Mouse (Mus musculus) small intestine, adult 2 months (tissue): ENCODE results near the gene Slc30a6.

Source experiments
- CTCF ChIP-seq: fragments of 200-500 bp; IDR thresholded peaks from 2 replicates; pipeline ENCODE4 v1.5.1; 2012; ENCODE audit warnings: low read depth, mild to moderate bottlenecking, control low read depth, inconsistent platforms, low read length, moderate library complexity, mixed read lengths; ENCODE audit not compliant: insufficient replicate concordance, insufficient read length; ENCODE audit errors: extremely low read depth
- POLR2A ChIP-seq: fragments of 200-500 bp; IDR thresholded peaks from 2 replicates; pipeline ENCODE4 v1.6.1; 2012; ENCODE audit warnings: low read depth, mild to moderate bottlenecking, control low read depth, inconsistent platforms, low read length, moderate library complexity

- TF ChIP-seq CTCF = no peak
- TF ChIP-seq POLR2A = no peak
These were observed 61.4 kb downstream of the Slc30a6 start for GRCm38 (mm10) chr17:74456825-74457224.
